12 mouse cellular contexts compared by ENCODE assay signal in the genomic region with DNA sequence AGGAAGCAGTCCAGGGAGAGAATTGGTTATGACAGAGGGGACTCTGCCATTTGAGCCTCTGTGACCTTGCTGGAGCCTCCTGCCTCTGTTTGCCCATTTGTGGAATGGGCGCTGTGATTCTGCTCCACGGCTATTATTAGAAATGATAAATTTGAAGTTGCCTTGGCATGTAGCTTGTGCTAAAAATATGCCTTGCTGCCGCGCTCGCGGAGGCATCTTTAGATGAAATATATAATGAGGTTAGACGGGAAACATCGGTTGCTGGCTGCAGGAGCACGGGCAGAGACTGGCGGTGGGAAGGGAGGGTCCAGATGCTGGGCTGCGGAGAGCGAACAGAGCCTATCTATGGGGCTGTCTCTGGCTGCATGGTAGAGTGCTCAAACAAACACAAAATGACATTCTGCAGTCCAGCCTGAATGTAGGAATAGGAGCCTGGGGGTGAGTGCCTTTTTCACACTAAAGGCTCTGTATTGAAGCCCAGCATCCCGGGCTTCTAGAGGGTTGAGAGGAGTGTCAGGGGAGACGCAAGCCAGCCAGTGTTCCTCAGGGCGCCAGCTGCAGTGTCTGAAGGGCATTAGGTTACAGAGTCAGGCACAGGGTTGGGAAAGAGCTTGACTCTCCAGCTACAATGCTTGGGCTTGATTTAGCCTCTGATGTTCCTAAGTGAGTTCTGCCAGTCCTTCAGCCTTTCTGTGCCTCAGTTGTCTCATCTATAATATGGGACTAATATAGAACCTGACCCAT.
DNase-seq lines count a peak whose midpoint lies in the region; ATAC-seq and TF ChIP-seq lines count a peak whose summit lies in the region.
"Had no signal": no experiment of that assay in that cellular context is flagged by ENCODE, and none has a peak within 500 bp of the region (broad histone marks: within the 10 kb centered on the region; RNA-seq: fewer than 3 reads in every experiment).

No protein-coding gene starts in this region.

- peaks cover 6% of the 10 kb centered on the region for H3K4me1 ChIP-seq in heart, adult 2 months (ENCODE audit: control insufficient read depth, insufficient read depth, low read length)
- peaks cover 28% of the 10 kb centered on the region for H3K4me1 ChIP-seq in hindbrain, postnatal 0 days (ENCODE audit: insufficient read depth, low read length)

- no peaks in the 10 kb centered on the region for H3K27me3 ChIP-seq in heart, adult 2 months (ENCODE audit: control insufficient read depth, insufficient read depth, low read length)
- no peaks in the 10 kb centered on the region for H3K27me3 ChIP-seq in hindbrain, postnatal 0 days (ENCODE audit: insufficient read depth, low read length)

- no peak for TF ChIP-seq POLR2A in heart, adult 2 months (IDR thresholded peaks at IDR 0.05; ENCODE audit: insufficient read depth, low read depth, low read length)

- 0 out of 2 replicates have a peak, but pooled peaks have one; percentile 55 for TF ChIP-seq EP300 in heart, adult 2 months (IDR thresholded peaks at IDR 0.05; ENCODE audit: insufficient read depth, low read depth, low read length)

- H3K4me2 ChIP-seq in hindbrain, postnatal 0 days (ENCODE audit: low read depth, low read length): no peak overlapping the region

- H3K79me2 ChIP-seq in heart, adult 2 months (replicated peaks; ENCODE audit: control insufficient read depth, insufficient read depth, low read length): no peaks in the 10 kb centered on the region

- no peak for TF ChIP-seq CTCF in heart, adult 2 months (IDR thresholded peaks at IDR 0.05)
- no peak for TF ChIP-seq CTCF in hindbrain, postnatal 0 days (IDR thresholded peaks at IDR 0.05; ENCODE audit: low read depth)

- intact Hi-C loops in heart, adult 2 months (cut with DNase I): no loop called here
- intact Hi-C loops in heart, postnatal 25 days (cut with DNase I): no loop called here

- ATAC-seq in hindbrain, postnatal 0 days: peak; percentile 57; the same call in 1 of the 2 replicates
- ATAC-seq in inflammation-experienced regulatory T-cells, adult 6 months: no peak
- ATAC-seq in monocyte, adult 5-6 weeks (replicated peaks; ENCODE audit: insufficient number of reproducible peaks, low FRiP score, low TSS enrichment, poor library complexity, severe bottlenecking): no peak

- no peak overlapping the region for H3K9ac ChIP-seq in heart, adult 2 months (ENCODE audit: low read depth, low read length)
- no peak overlapping the region for H3K9ac ChIP-seq in hindbrain, postnatal 0 days (replicated peaks; ENCODE audit: low read length)

- H3K9me3 ChIP-seq in hindbrain, postnatal 0 days (ENCODE audit: low read length): no peaks in the 10 kb centered on the region
- H3K9me3 ChIP-seq: G1E had no signal

- H3K36me3 ChIP-seq in heart, adult 2 months (ENCODE audit: control insufficient read depth, insufficient read depth, low read length): no peaks in the 10 kb centered on the region; the same call in 1 of the 2 replicates
- H3K36me3 ChIP-seq in hindbrain, postnatal 0 days (ENCODE audit: insufficient read depth, low read length): no peaks in the 10 kb centered on the region

- peak in 1 of 2 experiments; percentile 24 for DNase-seq in heart, adult 2 months
- DNase-seq in heart, postnatal 25 days (ENCODE audit: low spot score): no peak
- peak; percentile 47 to 57 for DNase-seq in right cerebral cortex, adult 2 months (ENCODE audit: low spot score in 2 of 2)
- DNase-seq in right cerebral cortex, postnatal 4 days: no peak
- DNase-seq in hindbrain, postnatal 0 days (ENCODE audit: low spot score): peak; percentile 54
- DNase-seq in telencephalon, adult 2 months (ENCODE audit: low read depth, low spot score): peak; percentile 53
- DNase-seq: kidney, postnatal 10 days; lung, postnatal 14 days had no signal

- WGBS in heart, adult 2 months: 53% methylated on average over 15 of the region's 15 CpGs
- WGBS in hindbrain, postnatal 0 days: 36% methylated on average over 15 of the region's 15 CpGs

- H3K4me3 ChIP-seq in heart, adult 2 months: peak overlapping the region; percentile 2; the same call in 1 of the 2 replicates
- H3K4me3 ChIP-seq in hindbrain, postnatal 0 days (ENCODE audit: low read length): no peak overlapping the region
- H3K4me3 ChIP-seq: erythroblast, embryonic 14.5 days had no signal

- peak overlapping the region; percentile 47 for H3K27ac ChIP-seq in heart, adult 2 months
- peak overlapping the region; percentile 41; the same call in 1 of the 2 replicates for H3K27ac ChIP-seq in hindbrain, postnatal 0 days

Comparison
In these comparisons a context has a peak if more than half of its experiments do, and no peak if none do; other contexts are left out.
1. DNase-seq: peak in right cerebral cortex, adult 2 months (2 of 2), hindbrain, postnatal 0 days (single experiment) and telencephalon, adult 2 months (single experiment); none in heart, postnatal 25 days (single experiment) and right cerebral cortex, postnatal 4 days (single experiment).